Mouse (Mus musculus) CH12.LX (cell line): ENCODE data around the gene Akap10.

Source experiments
- CHD2 ChIP-seq: IDR thresholded peaks from 2 replicates; pipeline ENCODE4 v1.6.1; 2011; ENCODE audit warnings: low read length, improper control_type of control experiment
- CTCF ChIP-seq, 2 experiments: IDR thresholded peaks in 1 of 2; conservative IDR thresholded peaks in 1 of 2; 2 replicates each; pipeline ENCODE4 v1.5.1; 2011 to 2012; ENCODE audit warnings: low read depth in 2 of 2, low read length in 2 of 2, improper control_type of control experiment in 1 of 2, inconsistent platforms in 1 of 2, mild to moderate bottlenecking in 1 of 2, moderate library complexity in 1 of 2
- EP300 ChIP-seq: IDR thresholded peaks from 2 replicates; pipeline ENCODE4 v1.6.1; 2011; ENCODE audit warnings: low read length, improper control_type of control experiment
- KAT2A ChIP-seq: IDR thresholded peaks from 2 replicates; pipeline ENCODE4 v1.6.1; 2012; ENCODE audit warnings: low read length, improper control_type of control experiment, inconsistent platforms; ENCODE audit not compliant: insufficient replicate concordance
- MYC ChIP-seq: IDR thresholded peaks from 2 replicates; pipeline ENCODE4 v1.6.1; 2011; ENCODE audit warnings: low read depth, mild to moderate bottlenecking, improper control_type of control experiment, low read length
- POLR2A ChIP-seq: IDR thresholded peaks from 2 replicates; pipeline ENCODE4 v1.6.1; 2011; ENCODE audit warnings: low read depth, mild to moderate bottlenecking, improper control_type of control experiment, low read length
- SMC3 ChIP-seq: IDR thresholded peaks from 2 replicates; pipeline ENCODE4 v1.6.1; 2011; ENCODE audit warnings: low read depth, low read length, improper control_type of control experiment
- TCF12 ChIP-seq: IDR thresholded peaks from 2 replicates; pipeline ENCODE4 v1.6.1; 2014; ENCODE audit warnings: low read depth, mild to moderate bottlenecking, inconsistent platforms, low read length, improper control_type of control experiment
- ZC3H11A ChIP-seq: IDR thresholded peaks from 2 replicates; pipeline ENCODE4 v1.6.1; 2012; ENCODE audit warnings: low read depth, mild to moderate bottlenecking, inconsistent platforms, low read length, improper control_type of control experiment
- ZKSCAN1 ChIP-seq: IDR thresholded peaks from 2 replicates; pipeline ENCODE4 v1.6.1; 2012; ENCODE audit warnings: low read depth, inconsistent platforms, low read length, improper control_type of control experiment, borderline replicate concordance

GRCm38 (mm10) chr11:61949315-61949714 is 19.3 kb upstream of the Akap10 start:
- no peak for TF ChIP-seq EP300
- peak; percentile 43; the same call in 1 of the 2 replicates for TF ChIP-seq MYC
- no peak for TF ChIP-seq ZKSCAN1
- peak in 1 of 2 experiments; percentile 79; a peak in 3 of 4 replicates for TF ChIP-seq CTCF (conservative IDR thresholded peaks at IDR 0.05 in 1 of 2, IDR thresholded peaks at IDR 0.05 in 1 of 2; ENCODE audit: low read depth in 2 of 2, low read length in 2 of 2)
- TF ChIP-seq POLR2A, result no peak
- TF ChIP-seq KAT2A, result no peak
- no peak for TF ChIP-seq TCF12
- peak; percentile 39; the same call in 1 of the 2 replicates for TF ChIP-seq CHD2
- TF ChIP-seq SMC3, result peak; percentile 61
- TF ChIP-seq ZC3H11A, result 0 out of 2 replicates have a peak, but pooled peaks have one; percentile 3
